Mouse (Mus musculus) left cerebral cortex, adult 11 months (tissue): ENCODE measurements around the gene Caln1.

ENCODE experiments used
- DNase-seq: peaks from one replicate; pipeline ENCODE4 v3.0.0; 2022; ENCODE audit warnings: low spot score

Gene Caln1

GRCm38 (mm10) chr5:130812556-130812955 lies 443.3 kb downstream of the Caln1 start:
- no peak for DNase-seq

GRCm38 (mm10) chr5:130813089-130813488 lies 443.8 kb downstream of the Caln1 start:
- no peak for DNase-seq

- no peak for DNase-seq
These were observed 446.1 kb downstream of the Caln1 start for GRCm38 (mm10) chr5:130815352-130815751.

GRCm38 (mm10) chr5:130820021-130820648 lies 450.9 kb downstream of the Caln1 start:
- DNase-seq, result no peak

GRCm38 (mm10) chr5:130820661-130821060 lies 451.4 kb downstream of the Caln1 start:
- DNase-seq, result no peak

GRCm38 (mm10) chr5:130825797-130826196 lies 456.5 kb downstream of the Caln1 start:
- no peak for DNase-seq

- DNase-seq, result no peak
These were observed 479.3 kb downstream of the Caln1 start for GRCm38 (mm10) chr5:130848562-130848961.

- DNase-seq, result no peak
These were observed 480.4 kb downstream of the Caln1 start for GRCm38 (mm10) chr5:130849610-130850009.

- DNase-seq, result no peak
These were observed 482.9 kb downstream of the Caln1 start for GRCm38 (mm10) chr5:130852182-130852581.

- DNase-seq, result peak; percentile 69
These were observed 484.1 kb downstream of the Caln1 start for GRCm38 (mm10) chr5:130853371-130853770.

GRCm38 (mm10) chr5:130854430-130854829 lies 485.2 kb downstream of the Caln1 start:
- peak; percentile 49 for DNase-seq

GRCm38 (mm10) chr5:130858148-130858547 lies 488.9 kb downstream of the Caln1 start:
- DNase-seq, result no peak

- no peak for DNase-seq
These were observed 489.5 kb downstream of the Caln1 start for GRCm38 (mm10) chr5:130858706-130859105.

GRCm38 (mm10) chr5:130859736-130860135 lies 490.5 kb downstream of the Caln1 start:
- DNase-seq, result no peak

GRCm38 (mm10) chr5:130862302-130862701 lies 493.0 kb downstream of the Caln1 start:
- DNase-seq, result peak; percentile 26

GRCm38 (mm10) chr5:130869869-130870268 lies 500.6 kb downstream of the Caln1 start:
- no peak for DNase-seq

- DNase-seq, result no peak
These were observed 501.8 kb downstream of the Caln1 start for GRCm38 (mm10) chr5:130871086-130871485.

- DNase-seq, result no peak
These were observed 506.1 kb downstream of the Caln1 start for GRCm38 (mm10) chr5:130875391-130875790.

- no peak for DNase-seq
These were observed 511.1 kb downstream of the Caln1 start for GRCm38 (mm10) chr5:130880331-130880730.

- DNase-seq, result no peak
These were observed 522.5 kb downstream of the Caln1 start for GRCm38 (mm10) chr5:130891735-130892134.

GRCm38 (mm10) chr5:130895991-130896390 lies 526.7 kb downstream of the Caln1 start:
- no peak for DNase-seq
